Mouse (Mus musculus): Measurements from ENCODE around the gene Gata3. TPM values are rescaled to one million over a fixed set of nuclear protein-coding genes. Genes with fewer than 3 reads are reported as not detected.

The Gata3 gene
- polyA plus RNA-seq, 1 experiment: 15.4 TPM

DNA sequence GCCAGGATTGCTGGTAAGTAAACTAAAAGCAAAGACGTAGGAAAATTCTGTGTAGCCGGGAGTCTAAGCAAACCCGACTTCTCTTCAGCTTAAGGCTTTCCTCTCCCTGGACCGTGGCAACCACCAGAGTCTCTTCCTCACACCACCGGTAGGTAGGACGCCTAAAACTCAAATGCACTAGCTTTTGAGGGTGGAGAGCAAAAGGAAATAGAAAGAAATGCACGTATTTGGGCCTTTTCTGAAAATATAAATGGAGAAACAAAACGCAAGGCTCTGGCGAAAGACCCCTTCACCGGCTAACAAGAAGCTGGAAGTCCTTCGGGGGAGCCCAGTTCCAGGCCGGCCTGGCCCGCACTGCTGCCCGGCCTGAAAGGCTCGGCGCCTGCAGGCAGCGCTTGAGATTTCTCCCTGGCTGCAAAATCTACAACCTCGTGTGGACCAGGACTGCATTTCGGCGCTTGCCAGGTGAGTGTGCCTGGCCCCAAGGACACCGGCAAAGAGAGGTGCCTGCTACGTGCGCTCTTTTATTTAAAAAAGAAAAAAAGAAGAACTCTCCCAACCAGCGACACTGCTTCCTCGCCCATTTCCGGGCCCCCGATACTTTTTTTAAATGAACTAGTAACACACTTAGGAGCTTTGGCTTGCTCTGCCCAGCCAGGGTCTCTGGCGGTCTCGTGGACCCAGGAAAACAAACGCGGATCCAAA is 13.1 kb downstream of the Gata3 start:
- no peaks in the 10 kb centered on the region for H3K4me1 ChIP-seq (ENCODE audit: control insufficient read depth, insufficient read depth, low read length)
- H3K36me3 ChIP-seq (ENCODE audit: control insufficient read depth, insufficient read depth, low read length): no peaks in the 10 kb centered on the region
- WGBS: 21% methylated on average over 31 of the region's 31 CpGs
- DNase-seq: no peak
- H3K27me3 ChIP-seq (replicated peaks; ENCODE audit: control insufficient read depth, insufficient read depth, low read length): peaks cover 3% of the 10 kb centered on the region
- peak overlapping the region; percentile 27 for H3K4me3 ChIP-seq (ENCODE audit: insufficient read depth, low read depth, low read length)
- H3K27ac ChIP-seq (ENCODE audit: insufficient read depth, low read depth, low read length): peak overlapping the region; percentile 29; the same call in 1 of the 2 replicates
- TF ChIP-seq CTCF (conservative IDR thresholded peaks at IDR 0.05; ENCODE audit: insufficient read depth, insufficient read length, low read depth, low read length): no peak
- TF ChIP-seq POLR2A (IDR thresholded peaks at IDR 0.05; ENCODE audit: low read depth, low read length): no peak

DNA sequence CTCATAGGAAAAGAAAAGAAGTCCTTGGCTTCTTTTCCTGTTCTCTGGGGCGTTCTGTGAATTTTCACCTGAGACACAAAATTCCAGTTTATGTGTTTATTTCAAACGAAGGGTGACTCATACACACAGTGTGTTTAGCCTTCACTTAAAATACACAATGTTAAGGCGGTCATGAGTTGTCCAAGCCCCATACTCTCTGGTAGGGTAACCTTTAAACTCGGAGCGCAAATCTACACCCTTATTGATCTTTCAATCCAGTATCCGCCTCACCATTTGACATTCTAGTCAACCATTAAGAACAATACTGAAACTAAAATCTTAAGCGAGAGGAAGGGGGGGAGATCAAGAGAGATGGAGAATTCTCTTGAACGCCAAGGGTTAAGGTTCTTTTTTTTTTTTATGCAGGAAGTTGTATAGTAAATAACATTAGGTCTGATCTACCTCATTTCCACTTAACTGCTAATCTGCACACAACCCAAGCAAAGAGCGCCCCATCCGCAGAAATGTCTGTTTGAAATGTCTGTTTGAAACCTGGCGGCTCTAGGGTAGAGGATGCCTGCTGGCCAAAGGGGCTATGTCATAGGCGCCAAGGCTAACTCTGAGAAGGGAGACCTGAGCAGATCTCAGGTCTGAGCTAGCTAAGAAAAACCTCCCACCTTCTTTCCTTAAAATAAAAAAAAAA is 14.0 kb downstream of the Gata3 start:
- Histone ChIP-seq H3K27me3 (replicated peaks; ENCODE audit: control insufficient read depth, insufficient read depth, low read length) (peaks cover 1% of the 10 kb centered on the region), H3K36me3 (ENCODE audit: control insufficient read depth, insufficient read depth, low read length) (no peaks in the 10 kb centered on the region), H3K4me1 (ENCODE audit: control insufficient read depth, insufficient read depth, low read length) (no peaks in the 10 kb centered on the region), H3K4me3 (ENCODE audit: insufficient read depth, low read depth, low read length) (peak overlapping the region; percentile 48), H3K27ac (ENCODE audit: insufficient read depth, low read depth, low read length) (no peak overlapping the region)
- no peak for DNase-seq
- TF ChIP-seq POLR2A (IDR thresholded peaks at IDR 0.05; ENCODE audit: low read depth, low read length) (no peak), CTCF (conservative IDR thresholded peaks at IDR 0.05; ENCODE audit: insufficient read depth, insufficient read length, low read depth, low read length) (no peak)
- whole genome bisulfite sequencing: 49% methylated on average over 12 of the region's 12 CpGs

DNA sequence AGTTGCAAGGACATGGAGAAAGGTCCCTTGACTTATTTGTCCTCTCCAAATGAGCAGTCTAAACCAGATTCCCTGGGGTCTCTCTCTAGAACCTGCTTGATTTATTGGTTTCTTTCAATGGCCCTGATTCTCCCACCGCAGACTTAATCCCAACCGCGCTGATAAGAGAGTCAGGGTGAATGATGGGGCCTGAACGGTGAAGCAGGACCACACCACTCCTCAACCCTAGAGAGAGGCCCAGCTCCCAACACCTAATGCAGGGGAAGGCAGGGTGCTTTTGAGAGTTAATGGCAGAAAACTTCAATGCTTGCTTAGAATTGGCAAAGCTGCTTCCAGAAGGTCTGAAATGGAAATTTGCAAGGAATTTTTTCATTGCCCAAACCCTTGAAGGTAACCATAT is 14.6 kb downstream of the Gata3 start:
- TF ChIP-seq CTCF (conservative IDR thresholded peaks at IDR 0.05; ENCODE audit: insufficient read depth, insufficient read length, low read depth, low read length): no peak
- TF ChIP-seq POLR2A (IDR thresholded peaks at IDR 0.05; ENCODE audit: low read depth, low read length): no peak
- 33% methylated on average over 4 of the region's 4 CpGs for WGBS
- Histone ChIP-seq H3K27ac (ENCODE audit: insufficient read depth, low read depth, low read length) (0 out of 2 replicates have a peak overlapping the region, but pooled peaks have one; percentile 0), H3K27me3 (replicated peaks; ENCODE audit: control insufficient read depth, insufficient read depth, low read length) (peaks cover 1% of the 10 kb centered on the region), H3K4me1 (ENCODE audit: control insufficient read depth, insufficient read depth, low read length) (no peaks in the 10 kb centered on the region), H3K4me3 (ENCODE audit: insufficient read depth, low read depth, low read length) (peak overlapping the region; percentile 30), H3K36me3 (ENCODE audit: control insufficient read depth, insufficient read depth, low read length) (no peaks in the 10 kb centered on the region)
- DNase-seq: no peak

DNA sequence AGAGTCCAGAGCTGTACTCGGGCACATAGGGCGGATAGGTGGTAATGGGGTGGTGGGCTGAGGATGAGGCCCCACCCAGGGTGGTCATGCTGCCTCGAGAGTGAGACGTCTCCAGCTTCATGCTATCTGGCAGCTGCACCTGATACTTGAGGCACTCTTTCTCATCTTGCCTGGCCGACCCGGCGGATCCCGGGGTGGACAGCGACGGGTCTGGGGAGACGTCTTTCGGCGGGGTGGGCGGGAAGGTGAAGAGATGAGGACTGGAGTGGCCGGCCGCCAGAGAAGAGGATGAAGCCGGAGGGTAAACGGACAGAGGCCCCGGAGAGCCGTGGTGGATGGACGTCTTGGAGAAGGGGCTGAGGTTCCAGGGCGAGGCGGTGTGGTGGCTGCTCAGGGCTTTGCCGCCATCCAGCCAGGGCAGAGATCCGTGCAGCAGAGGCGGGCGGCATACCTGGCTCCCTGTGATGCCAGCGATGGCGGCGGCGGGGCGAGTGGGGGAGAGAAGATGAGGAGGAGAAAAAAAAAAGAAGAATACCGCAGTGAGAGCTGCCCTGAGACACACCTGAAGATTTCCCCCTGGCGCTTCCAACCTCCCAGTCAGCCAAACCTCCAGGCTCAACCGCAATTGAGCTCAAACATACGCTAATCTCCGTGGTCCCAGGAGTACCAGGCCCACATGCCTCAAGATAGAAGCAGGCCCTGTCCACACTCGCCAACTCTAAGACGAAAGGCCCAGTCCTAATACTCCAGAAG is 15.2 kb downstream of the Gata3 start:
- Histone ChIP-seq H3K4me1 (ENCODE audit: control insufficient read depth, insufficient read depth, low read length) (no peaks in the 10 kb centered on the region), H3K4me3 (ENCODE audit: insufficient read depth, low read depth, low read length) (peak overlapping the region; percentile 30), H3K27ac (ENCODE audit: insufficient read depth, low read depth, low read length) (peak overlapping the region; percentile 14; the same call in 1 of the 2 replicates), H3K27me3 (replicated peaks; ENCODE audit: control insufficient read depth, insufficient read depth, low read length) (peaks cover 1% of the 10 kb centered on the region), H3K36me3 (ENCODE audit: control insufficient read depth, insufficient read depth, low read length) (no peaks in the 10 kb centered on the region)
- no peak for DNase-seq
- 30% methylated on average over 39 of the region's 39 CpGs for whole genome bisulfite sequencing
- no peak for TF ChIP-seq CTCF (conservative IDR thresholded peaks at IDR 0.05; ENCODE audit: insufficient read depth, insufficient read length, low read depth, low read length)
- no peak for TF ChIP-seq POLR2A (IDR thresholded peaks at IDR 0.05; ENCODE audit: low read depth, low read length)

DNA sequence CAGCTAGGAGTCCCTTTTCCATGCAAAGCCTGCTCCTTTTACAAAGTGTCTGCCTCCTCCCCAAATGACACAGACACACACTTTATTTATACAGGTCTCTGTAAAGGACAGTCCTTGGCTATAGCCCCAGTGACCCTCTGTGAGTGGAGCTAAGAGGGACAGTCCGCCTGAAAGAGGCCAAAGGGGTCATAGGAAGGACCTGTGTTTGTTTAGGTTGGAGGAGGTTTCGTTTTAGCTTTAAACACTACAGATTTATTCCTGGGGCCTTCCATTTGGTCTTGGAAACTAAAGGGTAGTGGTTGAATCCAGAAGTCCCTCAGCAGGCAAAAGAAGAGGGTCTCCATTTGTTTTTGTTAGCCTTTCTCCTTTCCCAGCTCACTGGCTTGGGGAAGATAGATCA is 16.1 kb downstream of the Gata3 start:
- Histone ChIP-seq H3K4me1 (ENCODE audit: control insufficient read depth, insufficient read depth, low read length) (no peaks in the 10 kb centered on the region), H3K36me3 (ENCODE audit: control insufficient read depth, insufficient read depth, low read length) (no peaks in the 10 kb centered on the region), H3K27ac (ENCODE audit: insufficient read depth, low read depth, low read length) (0 out of 2 replicates have a peak overlapping the region, but pooled peaks have one; percentile 14), H3K4me3 (ENCODE audit: insufficient read depth, low read depth, low read length) (peak overlapping the region; percentile 29; the same call in 1 of the 2 replicates), H3K27me3 (replicated peaks; ENCODE audit: control insufficient read depth, insufficient read depth, low read length) (peaks cover 1% of the 10 kb centered on the region; the same call in 1 of the 2 replicates)
- TF ChIP-seq CTCF (conservative IDR thresholded peaks at IDR 0.05; ENCODE audit: insufficient read depth, insufficient read length, low read depth, low read length) (no peak), POLR2A (IDR thresholded peaks at IDR 0.05; ENCODE audit: low read depth, low read length) (no peak)
- 27% methylated on average over 2 of the region's 2 CpGs for WGBS
- no peak for DNase-seq

DNA sequence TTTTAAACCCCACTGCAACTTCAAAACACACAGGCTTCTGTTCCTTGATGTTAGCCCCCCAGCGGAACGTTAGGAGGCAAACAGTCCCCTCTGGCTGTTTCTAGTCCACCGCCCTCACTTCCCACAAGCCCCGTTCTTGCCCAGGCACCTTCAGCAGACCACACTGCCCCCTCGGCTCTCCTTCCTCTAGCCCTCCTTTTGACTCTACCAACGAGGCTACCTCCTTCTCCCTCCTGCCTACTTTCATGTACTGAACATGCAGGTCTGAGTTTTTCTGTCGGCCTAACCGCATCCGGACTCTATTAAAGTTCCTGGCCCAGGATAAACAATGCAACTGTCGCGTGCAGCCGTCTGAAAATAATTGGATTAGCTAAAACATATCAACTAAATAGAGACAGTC is 17.2 kb downstream of the Gata3 start:
- Histone ChIP-seq H3K27ac (ENCODE audit: insufficient read depth, low read depth, low read length) (peak overlapping the region; percentile 15; the same call in 1 of the 2 replicates), H3K27me3 (replicated peaks; ENCODE audit: control insufficient read depth, insufficient read depth, low read length) (no peaks in the 10 kb centered on the region), H3K36me3 (ENCODE audit: control insufficient read depth, insufficient read depth, low read length) (no peaks in the 10 kb centered on the region), H3K4me3 (ENCODE audit: insufficient read depth, low read depth, low read length) (peak overlapping the region; percentile 8; the same call in 1 of the 2 replicates), H3K4me1 (ENCODE audit: control insufficient read depth, insufficient read depth, low read length) (no peaks in the 10 kb centered on the region)
- no peak for DNase-seq
- TF ChIP-seq POLR2A (IDR thresholded peaks at IDR 0.05; ENCODE audit: low read depth, low read length): no peak
- TF ChIP-seq CTCF (conservative IDR thresholded peaks at IDR 0.05; ENCODE audit: insufficient read depth, insufficient read length, low read depth, low read length): no peak
- WGBS: 28% methylated on average over 12 of the region's 12 CpGs

Measured in kidney, adult 2 months (tissue).